Mouse (Mus musculus) testis, adult 2 months (tissue): ENCODE results near the gene Ulk3.

ENCODE experiments used
- CTCF ChIP-seq: fragments of 200-500 bp; IDR thresholded peaks from 2 replicates; pipeline ENCODE4 v1.5.1; 2012; ENCODE audit warnings: low read depth, mild to moderate bottlenecking, inconsistent platforms, low read length, moderate library complexity; ENCODE audit not compliant: control insufficient read depth, insufficient read depth, insufficient replicate concordance
- POLR2A ChIP-seq: fragments of 200-500 bp; IDR thresholded peaks from 2 replicates; pipeline ENCODE4 v1.6.1; 2012; ENCODE audit warnings: low read depth, mild to moderate bottlenecking, inconsistent platforms, low read length, moderate library complexity; ENCODE audit not compliant: control insufficient read depth

- TF ChIP-seq CTCF (no peak), POLR2A (no peak)
Observed at GRCm38 (mm10) chr9:57600620-57601352, 11.5 kb downstream of the Ulk3 start.
